Mouse (Mus musculus) testis, adult 2 months (tissue): Measurements from ENCODE around the gene Hlx.

Experiments used
- CTCF ChIP-seq: fragments of 200-500 bp; IDR thresholded peaks from 2 replicates; pipeline ENCODE4 v1.5.1; 2012; ENCODE audit warnings: low read depth, mild to moderate bottlenecking, inconsistent platforms, low read length, moderate library complexity; ENCODE audit not compliant: control insufficient read depth, insufficient read depth, insufficient replicate concordance
- POLR2A ChIP-seq: fragments of 200-500 bp; IDR thresholded peaks from 2 replicates; pipeline ENCODE4 v1.6.1; 2012; ENCODE audit warnings: low read depth, mild to moderate bottlenecking, inconsistent platforms, low read length, moderate library complexity; ENCODE audit not compliant: control insufficient read depth

DNA sequence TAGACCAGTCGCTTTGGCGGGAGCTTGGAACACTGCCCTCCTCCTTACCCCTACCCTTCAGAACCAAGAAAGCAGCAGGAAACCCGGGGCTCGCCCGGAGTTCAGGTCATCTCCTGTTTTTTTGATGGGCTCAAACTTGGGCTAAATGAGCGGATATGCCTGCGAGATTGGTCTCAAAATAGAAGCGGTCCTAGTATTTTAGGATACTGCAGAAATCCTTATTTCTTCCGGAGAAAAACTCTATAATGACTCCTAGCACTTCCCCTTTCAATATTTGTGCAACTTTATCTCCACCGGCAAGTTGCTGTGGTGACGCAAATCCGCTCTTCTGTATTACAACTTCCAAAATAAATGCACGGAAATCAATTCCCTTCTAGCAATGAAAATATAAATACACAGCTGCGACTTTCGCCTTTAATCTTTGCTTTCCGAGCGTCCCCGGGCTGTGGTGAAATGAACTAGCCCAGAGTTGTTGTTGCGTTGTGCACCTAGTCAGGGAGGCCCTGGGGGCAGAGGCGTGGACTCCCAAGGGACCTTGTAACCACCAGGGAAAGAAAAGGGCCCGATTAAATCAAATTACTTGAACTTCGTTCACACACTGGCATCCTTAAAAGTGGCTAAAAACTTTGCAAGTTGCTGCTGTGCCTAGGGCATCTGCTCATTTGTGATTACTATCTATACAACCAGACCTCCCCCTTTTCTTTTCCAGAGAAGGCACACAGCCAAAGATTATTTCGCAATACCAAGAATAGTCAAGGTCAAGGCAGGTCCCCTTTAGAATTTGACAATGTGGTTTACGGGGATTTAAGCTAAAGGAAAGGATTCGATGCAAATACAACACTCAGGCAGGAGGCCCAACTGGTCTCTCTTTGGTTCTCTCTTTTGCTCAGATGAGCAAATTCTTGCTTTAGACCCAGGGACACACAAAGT lies 2.8 kb upstream of the Hlx start:
- TF ChIP-seq POLR2A, result no peak
- no peak for TF ChIP-seq CTCF
